Mouse (Mus musculus) WW6 (cell line): Measurements from ENCODE around the gene Vwc2l.

Experiments used
- DNase-seq: peaks from one replicate; pipeline ENCODE4 v3.0.0-alpha.2; 2013; ENCODE audit warnings: low read depth, low spot score

Gene Vwc2l

DNA sequence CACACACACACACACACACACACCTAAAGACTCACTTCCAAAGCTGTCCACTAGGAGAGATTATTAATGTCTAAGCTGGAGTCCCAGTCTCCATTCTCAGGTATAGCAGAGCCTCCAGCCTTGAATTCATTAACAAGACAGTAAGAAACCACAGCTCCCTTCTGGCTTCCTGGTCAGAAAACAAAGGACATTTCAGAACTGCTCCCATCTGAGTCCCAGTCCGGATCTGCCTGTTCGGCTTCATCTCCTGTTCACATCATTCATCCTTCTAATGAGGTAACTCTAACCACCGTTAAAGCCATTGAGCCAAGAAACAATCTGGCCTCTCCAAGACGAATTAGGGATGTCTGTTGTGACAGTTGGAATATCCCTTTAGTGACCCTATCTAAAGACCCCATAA, 185.7 kb downstream of the Vwc2l start:
- no peak for DNase-seq

DNA sequence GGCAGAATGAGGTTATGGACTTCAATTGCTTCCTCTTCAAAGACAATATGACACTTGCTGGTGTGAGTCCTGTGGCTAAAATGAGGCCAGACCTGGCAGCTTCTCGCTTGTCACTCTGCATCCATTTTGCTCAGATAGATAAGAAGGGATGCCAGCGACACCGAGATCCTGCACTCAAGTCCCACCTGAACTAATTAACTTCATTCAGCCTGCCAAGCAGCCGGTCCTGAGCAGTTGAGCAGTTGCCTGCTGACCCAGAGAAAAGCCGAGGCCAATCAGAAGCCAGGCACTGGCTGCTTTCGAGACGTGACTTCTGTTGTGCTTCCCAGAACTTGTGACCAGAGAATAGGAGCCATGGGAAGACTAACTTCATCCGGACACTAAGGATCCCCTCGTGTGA, 187.6 kb downstream of the Vwc2l start:
- DNase-seq: no peak

DNA sequence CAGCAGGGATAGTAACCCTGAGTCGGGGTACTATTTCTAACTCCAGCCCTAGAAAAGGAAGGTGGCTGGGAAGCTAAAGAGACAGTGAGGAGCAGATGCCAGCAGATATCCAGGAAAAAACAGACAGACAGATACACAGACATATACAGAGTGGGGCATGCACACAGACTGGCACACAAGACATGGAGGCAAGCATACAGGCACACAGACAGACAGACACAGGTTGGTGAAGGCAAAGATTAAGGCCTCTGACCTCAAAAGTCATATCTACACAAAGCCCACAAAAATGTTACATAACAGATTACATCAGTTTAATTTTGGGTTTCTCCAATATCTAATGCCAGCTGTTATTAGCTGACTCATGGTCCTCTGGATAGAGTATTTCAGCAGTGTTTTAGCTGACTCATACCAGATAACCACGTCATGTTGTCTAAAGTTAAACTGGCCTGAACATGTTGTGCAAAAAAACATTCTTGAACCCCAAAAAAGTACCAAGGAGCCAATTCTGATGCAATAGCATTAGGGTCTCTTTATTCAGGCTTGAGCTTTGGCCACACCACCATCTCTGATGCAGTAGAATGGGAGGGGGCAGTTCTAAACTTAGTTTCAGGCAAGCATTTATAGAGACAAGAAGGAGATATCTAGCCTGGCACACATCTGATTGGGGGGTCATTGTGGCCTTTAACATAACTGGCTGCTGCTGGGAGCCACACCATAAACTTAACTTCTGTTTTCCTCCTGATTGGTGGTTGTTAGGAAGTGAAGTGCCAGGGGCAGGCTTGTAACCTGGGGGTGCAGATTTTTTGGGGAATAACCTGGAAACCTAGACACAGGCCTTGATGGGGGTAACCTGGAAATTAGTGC, 192.9 kb downstream of the Vwc2l start:
- DNase-seq: no peak

GRCm38 (mm10) chr1:70933016-70933415, 207.5 kb downstream of the Vwc2l start:
- DNase-seq: no peak
